Mouse (Mus musculus) frontal cortex, postnatal 36 days (tissue): ENCODE data around the gene Maoa.

Source experiments
- DNase-seq, 2 experiments: peaks; one replicate each; pipeline ENCODE4 v3.0.0; 2022; ENCODE audit warnings: low spot score in 2 of 2

Gene Maoa

DNA sequence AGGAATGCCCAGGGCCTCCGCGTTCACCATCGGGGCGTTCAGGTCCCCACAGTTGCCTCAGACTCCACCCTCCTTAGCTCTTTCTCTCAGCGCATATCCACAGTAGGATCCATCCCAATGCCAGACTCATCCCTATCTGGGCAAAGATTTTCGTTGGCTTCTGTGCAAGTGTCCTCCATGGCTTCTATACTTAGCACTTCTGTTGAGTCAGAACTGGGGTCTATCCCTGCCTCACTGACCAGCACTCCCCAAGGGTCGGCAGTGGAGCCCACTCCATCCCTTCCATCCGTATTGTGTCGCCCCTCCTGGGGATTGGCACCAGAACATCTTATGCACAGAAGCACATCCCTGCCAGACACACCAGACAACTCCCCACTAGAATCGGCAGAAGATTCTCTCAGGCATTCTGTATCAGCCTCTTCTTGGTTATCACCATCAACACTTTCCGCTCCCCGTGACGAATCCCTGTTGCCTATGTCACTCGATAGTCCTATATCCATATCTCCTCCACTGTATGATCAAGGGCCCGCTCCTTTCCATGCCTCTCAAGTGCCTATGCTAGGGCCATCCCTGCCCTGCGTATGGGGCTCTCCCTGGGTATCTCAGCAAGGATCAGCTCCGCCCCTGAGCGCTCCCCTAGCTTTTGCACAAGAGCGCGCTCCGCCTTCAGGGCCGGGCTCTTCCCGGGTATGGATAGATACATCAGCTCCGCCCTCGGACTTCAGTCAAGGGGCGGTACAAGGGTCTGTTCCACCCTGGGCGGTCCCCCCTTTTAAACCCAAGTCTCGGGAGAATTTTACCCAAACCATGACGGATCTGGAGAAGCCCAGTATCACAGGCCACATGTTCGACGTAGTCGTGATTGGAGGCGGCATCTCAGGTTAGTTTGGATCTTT, at the start of gene Maoa:
Maoa (plus strand) TSS at position 665 of the 896 bp plus-strand sequence.
- peak; percentile 69 to 81 for DNase-seq

DNA sequence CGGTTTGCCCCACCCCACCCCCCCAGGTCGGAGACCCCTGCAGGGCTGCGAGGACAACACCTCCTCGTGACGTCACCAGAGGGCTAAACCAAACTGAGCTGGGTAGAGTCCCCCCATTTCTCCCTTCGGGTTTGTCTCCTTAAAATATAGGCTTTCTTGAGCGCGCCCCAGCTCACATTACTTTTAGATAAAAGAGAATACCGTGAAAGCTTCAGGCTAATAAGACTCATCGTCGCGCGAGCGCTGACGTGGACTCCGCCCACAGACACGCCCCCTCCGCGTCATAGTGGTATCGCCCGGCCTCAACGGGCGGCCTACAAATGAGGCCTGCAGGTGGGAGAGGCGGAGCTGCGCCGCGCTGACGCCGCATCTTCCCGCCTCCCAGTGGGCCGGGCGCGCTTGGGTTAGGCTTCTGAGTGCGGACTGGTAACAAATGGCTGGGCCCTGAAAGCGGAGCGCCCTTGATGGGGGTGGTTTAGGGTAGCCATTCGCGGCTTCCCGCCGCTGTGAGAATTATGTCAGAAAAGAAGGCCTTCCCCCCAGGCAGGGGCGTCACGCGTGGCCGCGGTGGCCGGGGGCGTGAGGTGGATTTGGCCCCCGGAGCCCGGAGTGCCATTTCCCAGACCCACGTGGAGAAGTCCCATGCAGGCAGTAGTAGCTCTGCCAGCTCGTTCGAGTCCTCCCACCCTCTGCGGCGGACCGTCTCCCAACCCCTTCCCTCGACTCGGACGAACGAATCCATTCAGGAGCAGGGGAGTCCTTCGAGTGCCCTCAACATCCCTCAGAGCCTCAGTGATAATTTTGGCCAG, 1.1 kb upstream of the Maoa start:
- DNase-seq: peak; percentile 85 to 90

DNA sequence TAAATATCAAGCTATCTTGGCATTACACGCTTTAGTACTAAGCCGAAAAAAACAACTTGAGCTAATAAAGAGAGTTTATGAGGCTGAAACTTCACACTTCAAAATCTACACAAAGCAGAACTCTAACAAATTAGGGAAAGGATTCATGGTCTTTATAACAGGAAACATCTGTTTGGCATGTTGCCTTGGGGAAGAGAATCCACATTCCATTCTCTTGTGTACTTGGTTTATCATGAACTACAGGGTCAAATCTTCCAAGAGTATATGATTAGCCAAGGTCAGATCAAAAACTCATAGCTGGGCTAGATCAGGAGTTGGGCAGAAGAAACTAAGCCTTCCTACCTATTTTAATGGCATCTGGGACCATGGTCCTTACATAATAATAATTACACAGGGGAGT, 37.0 kb downstream of the Maoa start:
- DNase-seq: no peak

DNA sequence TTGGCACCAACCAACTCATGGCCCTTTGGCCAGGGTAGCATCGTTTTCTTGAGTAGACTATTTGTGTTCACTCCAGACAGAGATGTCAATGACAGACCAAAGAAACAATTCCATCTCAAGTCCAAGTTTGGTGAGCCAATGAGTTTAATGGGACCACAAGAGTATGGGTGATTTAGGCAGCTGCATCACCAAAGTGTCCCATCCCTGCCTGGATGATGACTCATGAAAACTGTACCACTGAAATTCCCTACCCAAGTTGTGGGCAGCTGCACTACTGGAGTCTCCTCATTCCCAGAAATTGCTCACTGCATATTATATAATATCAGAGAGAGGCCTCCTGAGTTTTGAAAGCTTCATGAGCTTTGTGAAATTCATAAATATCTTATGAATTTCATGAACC, 86.6 kb downstream of the Maoa start:
- no peak for DNase-seq

DNA sequence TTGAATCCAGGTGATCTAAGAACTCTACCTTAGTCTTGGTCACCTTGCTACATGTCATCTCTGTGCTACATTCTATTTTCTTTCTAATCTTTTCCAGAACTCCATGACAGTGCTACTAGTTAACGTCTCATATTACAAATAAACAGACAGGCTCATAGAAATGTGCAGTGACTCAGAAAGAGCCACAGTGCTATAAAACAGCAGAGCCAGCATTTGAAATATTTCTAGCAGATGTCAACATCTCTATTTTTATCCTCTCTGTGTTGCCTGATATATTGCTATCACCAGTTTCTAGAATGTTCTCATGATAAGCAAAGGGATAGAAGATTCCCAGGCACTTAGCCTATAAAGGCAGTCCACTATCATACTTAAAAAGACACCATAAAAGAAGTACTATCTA, 94.5 kb downstream of the Maoa start:
- DNase-seq: no peak
